Mouse (Mus musculus) heart, embryonic 15.5 days (tissue): ENCODE results near the gene Cracr2a. TPM values are rescaled to one million over a fixed set of nuclear protein-coding genes. Genes with fewer than 3 reads are reported as not detected.
A peak's percentile ranks its signal among the peaks of the same experiment; 100 is the strongest.

Source experiments
- ATAC-seq: fragments of 200-750 bp; cut with Nextera tagmentation; replicated peaks from 2 replicates; pipeline ENCODE4 v1.8.0; 2017; ENCODE audit warnings: low read depth, moderate TSS enrichment; ENCODE audit not compliant: insufficient number of reproducible peaks, insufficient read depth, low FRiP score
- H3K27ac ChIP-seq: fragments of 300-500 bp; sonication (generic); 2 replicates; pipeline ENCODE4 v1.5.1; 2015; ENCODE audit warnings: mild to moderate bottlenecking, inconsistent platforms
- H3K27me3 ChIP-seq: fragments of 300-500 bp; sonication (generic); 2 replicates; pipeline ENCODE4 v1.6.1; 2015; ENCODE audit warnings: inconsistent platforms
- H3K36me3 ChIP-seq: fragments of 300-500 bp; sonication (generic); 2 replicates; pipeline ENCODE4 v1.6.1; 2015; ENCODE audit warnings: mild to moderate bottlenecking, inconsistent platforms
- H3K4me1 ChIP-seq: fragments of 300-500 bp; sonication (generic); replicated peaks from 2 replicates; pipeline ENCODE4 v1.6.1; 2015; ENCODE audit warnings: inconsistent platforms
- H3K4me2 ChIP-seq: fragments of 300-500 bp; sonication (generic); 2 replicates; pipeline ENCODE4 v1.6.1; 2015; ENCODE audit warnings: inconsistent platforms, mild to moderate bottlenecking, moderate library complexity
- H3K4me3 ChIP-seq: fragments of 300-500 bp; sonication (generic); 2 replicates; pipeline ENCODE4 v1.5.1; 2015; ENCODE audit warnings: mild to moderate bottlenecking, inconsistent platforms
- H3K9ac ChIP-seq: fragments of 300-500 bp; sonication (generic); 2 replicates; pipeline ENCODE4 v1.6.1; 2015; ENCODE audit warnings: mild to moderate bottlenecking, inconsistent platforms
- H3K9me3 ChIP-seq: fragments of 300-500 bp; sonication (generic); replicated peaks from 2 replicates; pipeline ENCODE4 v1.6.1; 2016; ENCODE audit warnings: inconsistent platforms
- WGBS: fragments of 180-500 bp; shearing (Covaris S2); methylation state at CpG from one replicate; pipeline ENCODE4 v1.1.7; 2015; ENCODE audit warnings: mixed read lengths; 5-methylcytosine and 5-hydroxymethylcytosine counted together
- polyA plus RNA-seq: library from polyadenylated mRNA; unstranded; fragments of >200 nt; fragmentation: Nextera tagmentation; extraction: Ambion mirVana; gene quantifications from 2 replicates; pipeline ENCODE4 v1.2.1, GENCODE M21; 2015

Cracr2a gene
- polyA plus RNA-seq, 1 experiment from 2014 or later: 1.3 TPM

DNA sequence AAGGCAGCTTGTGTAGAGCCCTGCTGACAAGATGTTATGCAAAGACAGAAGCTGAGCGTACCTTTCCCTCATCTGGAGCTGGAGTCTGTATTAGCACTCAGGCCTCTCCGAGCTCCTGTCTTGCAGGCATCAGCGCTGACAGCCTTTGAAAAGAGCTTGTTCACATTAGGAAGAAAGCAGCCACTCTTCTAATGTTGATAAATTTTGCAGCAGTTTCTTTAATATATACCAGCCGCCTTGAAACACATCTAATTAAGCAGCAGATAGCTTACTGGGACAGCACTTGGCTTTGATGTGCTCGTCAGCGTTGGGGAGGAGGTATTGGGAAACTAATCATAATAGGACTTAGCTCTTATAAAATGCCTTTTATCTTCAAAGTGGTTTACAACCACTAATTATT, 38.1 kb downstream of the Cracr2a start:
- Histone ChIP-seq H3K4me2 (no peak overlapping the region), H3K27ac (no peak overlapping the region), H3K36me3 (no peaks in the 10 kb centered on the region), H3K27me3 (no peaks in the 10 kb centered on the region), H3K4me1 (no peaks in the 10 kb centered on the region), H3K9ac (no peak overlapping the region), H3K9me3 (no peaks in the 10 kb centered on the region; the same call in 1 of the 2 replicates), H3K4me3 (no peak overlapping the region)
- WGBS: 70% methylated on average over 6 of the region's 6 CpGs
- ATAC-seq: no peak

DNA sequence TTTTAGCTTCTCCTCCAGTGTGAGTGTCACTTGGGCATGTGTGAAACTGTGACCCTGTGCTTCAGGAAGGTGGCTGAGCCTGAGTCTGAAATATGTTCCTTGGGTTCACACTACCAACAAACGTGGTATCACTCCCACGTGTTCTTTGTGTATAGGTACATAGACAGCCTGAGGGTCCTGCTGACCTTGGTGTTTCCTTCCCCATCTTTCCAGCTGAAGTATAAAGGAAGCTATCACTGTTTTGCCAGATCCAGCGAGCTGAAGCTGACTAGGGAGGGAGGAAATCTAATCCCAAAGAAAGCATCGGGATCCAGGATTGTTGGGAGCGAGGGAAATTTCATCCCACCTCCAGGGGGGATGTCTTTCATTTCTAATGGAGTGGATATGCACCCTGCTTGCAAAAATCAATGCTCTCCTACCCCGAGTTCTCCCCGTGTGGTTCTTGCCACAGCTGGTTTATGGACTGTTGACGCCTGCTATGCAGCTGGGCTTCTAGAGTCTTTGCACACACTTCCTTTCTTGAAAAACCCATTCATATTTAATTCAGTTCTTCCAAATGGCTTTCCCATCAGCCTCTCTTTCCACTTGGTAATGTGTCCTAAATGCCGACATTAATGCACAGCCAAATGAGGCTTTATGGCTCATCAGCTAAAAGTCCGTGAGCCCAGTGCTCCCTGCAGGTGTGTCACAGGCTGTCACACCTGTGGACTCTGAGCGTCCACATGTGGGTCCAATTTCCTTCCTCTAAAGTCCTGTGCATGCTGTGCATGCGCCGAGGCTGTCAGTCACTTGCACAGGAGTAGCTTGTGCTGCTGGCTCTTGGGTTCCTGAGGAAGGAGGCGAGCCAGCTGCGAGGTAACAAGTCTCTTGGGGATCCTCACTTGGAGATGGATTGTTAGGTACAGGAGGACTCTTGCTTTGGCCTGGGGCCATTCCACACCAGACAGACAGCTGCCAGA, 44.2 kb downstream of the Cracr2a start:
- Histone ChIP-seq H3K9ac (no peak overlapping the region), H3K4me3 (no peak overlapping the region), H3K4me1 (no peaks in the 10 kb centered on the region), H3K36me3 (no peaks in the 10 kb centered on the region), H3K4me2 (no peak overlapping the region), H3K9me3 (no peaks in the 10 kb centered on the region; the same call in 1 of the 2 replicates), H3K27me3 (no peaks in the 10 kb centered on the region), H3K27ac (no peak overlapping the region)
- ATAC-seq: no peak
- 59% methylated on average over 15 of the region's 15 CpGs for WGBS

DNA sequence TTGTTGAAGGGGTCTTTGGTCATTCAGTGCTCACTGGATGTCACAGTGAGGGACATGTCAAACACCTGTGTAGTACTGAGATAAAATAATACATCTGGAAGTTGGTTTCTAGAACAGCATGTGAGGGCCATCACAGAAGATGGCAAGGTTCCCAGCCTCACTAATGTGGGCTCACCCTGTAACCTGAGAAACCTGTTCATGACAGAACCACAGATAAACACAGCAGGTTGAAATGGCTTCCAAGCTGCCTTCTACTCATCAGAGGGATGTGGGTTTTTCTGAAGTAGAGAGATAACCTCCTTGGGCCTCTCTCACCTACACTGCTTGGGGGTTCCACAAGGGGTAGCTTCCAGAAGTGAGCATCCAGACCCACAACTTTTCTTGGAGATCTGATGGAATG, 48.5 kb downstream of the Cracr2a start:
- Histone ChIP-seq H3K27me3 (no peaks in the 10 kb centered on the region), H3K4me1 (peaks cover 3% of the 10 kb centered on the region), H3K4me3 (no peak overlapping the region), H3K27ac (no peak overlapping the region), H3K36me3 (no peaks in the 10 kb centered on the region), H3K4me2 (no peak overlapping the region), H3K9ac (no peak overlapping the region), H3K9me3 (no peaks in the 10 kb centered on the region)
- ATAC-seq: no peak

DNA sequence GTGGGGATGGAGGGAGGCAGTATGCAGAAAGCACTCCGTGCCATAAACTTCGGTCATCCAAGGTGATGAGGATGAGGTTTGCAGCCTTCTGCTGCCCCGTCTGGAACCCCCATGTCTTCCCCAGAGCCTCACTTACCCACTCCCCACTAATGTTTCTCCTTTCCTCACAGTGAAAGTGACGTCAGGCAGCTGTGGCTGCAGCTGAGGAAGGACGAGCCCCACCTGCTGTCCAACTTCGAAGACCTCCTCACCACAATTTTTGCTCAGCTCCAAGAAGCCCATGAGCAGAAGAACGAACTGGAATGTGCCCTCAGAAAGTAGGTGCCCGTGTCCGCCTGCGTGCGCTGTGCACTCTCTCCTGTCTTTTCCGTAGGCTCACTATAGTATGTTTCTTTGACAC, 50.1 kb downstream of the Cracr2a start:
- Histone ChIP-seq H3K9me3 (no peaks in the 10 kb centered on the region), H3K36me3 (no peaks in the 10 kb centered on the region), H3K4me1 (peaks cover 3% of the 10 kb centered on the region), H3K27ac (no peak overlapping the region), H3K4me2 (no peak overlapping the region), H3K27me3 (no peaks in the 10 kb centered on the region), H3K4me3 (no peak overlapping the region), H3K9ac (no peak overlapping the region)
- ATAC-seq: no peak
- 67% methylated on average over 12 of the region's 12 CpGs for WGBS

DNA sequence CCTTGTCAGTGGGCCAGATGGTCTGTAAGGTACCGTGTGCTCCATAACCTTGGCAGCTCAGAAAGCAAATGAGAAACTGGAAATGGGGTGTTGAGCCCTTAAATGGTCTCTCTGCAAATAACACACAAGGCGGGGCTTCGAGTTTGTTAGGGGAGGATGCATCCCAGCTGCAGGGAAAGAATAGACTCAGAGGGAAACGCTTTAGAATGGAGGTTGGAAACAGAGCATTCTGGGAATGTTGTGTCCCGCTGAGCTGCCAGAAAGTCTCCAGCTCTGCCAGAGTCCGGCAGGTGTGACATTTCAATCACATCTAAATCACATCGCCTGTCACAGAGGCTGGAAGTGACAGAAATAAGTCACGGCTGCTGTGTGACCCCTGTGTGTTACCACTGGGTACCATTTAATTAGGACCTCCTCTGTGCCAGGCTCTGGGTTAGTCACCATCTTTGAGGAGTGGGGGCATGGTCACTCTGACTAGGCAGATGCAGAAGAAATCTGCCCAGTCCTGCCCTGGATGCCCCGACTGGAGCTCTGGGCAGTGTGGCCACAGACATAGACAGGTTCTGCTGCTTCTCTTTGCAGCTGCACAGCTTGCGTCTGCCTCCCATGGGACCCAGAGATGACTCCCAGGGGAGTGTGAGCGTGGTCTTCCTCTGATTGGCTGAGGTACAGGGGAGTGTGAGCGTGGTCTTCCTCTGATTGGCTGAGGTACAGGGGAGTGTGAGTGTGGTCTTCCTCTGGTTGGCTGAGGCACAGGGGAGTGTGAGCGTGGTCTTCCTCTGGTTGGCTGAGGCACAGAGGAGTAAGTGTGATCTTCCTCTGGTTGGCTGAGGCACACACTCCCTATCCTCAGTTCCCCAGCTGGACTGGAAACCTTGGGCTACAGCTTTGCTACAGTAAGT, 53.2 kb downstream of the Cracr2a start:
- no peak overlapping the region for H3K9ac ChIP-seq

DNA sequence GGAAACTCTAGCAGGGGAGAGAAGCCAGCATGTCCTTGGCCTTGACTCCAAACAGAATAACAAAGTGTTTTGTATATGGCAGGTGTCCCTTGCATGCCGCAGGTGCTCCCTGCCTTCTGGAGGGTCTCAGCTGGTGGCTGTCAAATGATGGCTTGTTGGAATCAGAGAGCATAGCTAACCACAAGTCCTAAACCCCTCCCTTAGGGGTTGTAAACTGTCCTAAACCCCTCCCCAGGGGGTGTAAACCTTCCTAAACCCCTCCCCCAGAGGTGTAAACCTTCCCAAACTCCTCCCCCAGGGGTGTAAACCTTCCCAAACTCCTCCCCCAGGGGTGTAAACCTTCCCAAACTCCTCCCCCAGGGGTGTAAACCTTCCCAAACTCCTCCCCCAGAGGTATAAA, 55.5 kb downstream of the Cracr2a start:
- no peak for ATAC-seq
- Histone ChIP-seq H3K4me1 (peaks cover 3% of the 10 kb centered on the region), H3K27me3 (no peaks in the 10 kb centered on the region), H3K36me3 (no peaks in the 10 kb centered on the region), H3K9me3 (no peaks in the 10 kb centered on the region), H3K27ac (no peak overlapping the region), H3K4me2 (no peak overlapping the region), H3K4me3 (no peak overlapping the region), H3K9ac (no peak overlapping the region)
- WGBS: 95% methylated on average over 1 of the region's 1 CpGs

More for the DNA sequence above, 53.2 kb downstream of the Cracr2a start:
- WGBS: 47% methylated on average over 13 of the region's 13 CpGs
- Histone ChIP-seq H3K9me3 (no peaks in the 10 kb centered on the region), H3K27ac (0 out of 2 replicates have a peak overlapping the region, but pooled peaks have one; percentile 28), H3K36me3 (no peaks in the 10 kb centered on the region), H3K4me3 (no peak overlapping the region), H3K4me2 (0 out of 2 replicates have a peak overlapping the region, but pooled peaks have one; percentile 7), H3K4me1 (peaks cover 3% of the 10 kb centered on the region), H3K27me3 (no peaks in the 10 kb centered on the region)
- ATAC-seq: no peak

DNA sequence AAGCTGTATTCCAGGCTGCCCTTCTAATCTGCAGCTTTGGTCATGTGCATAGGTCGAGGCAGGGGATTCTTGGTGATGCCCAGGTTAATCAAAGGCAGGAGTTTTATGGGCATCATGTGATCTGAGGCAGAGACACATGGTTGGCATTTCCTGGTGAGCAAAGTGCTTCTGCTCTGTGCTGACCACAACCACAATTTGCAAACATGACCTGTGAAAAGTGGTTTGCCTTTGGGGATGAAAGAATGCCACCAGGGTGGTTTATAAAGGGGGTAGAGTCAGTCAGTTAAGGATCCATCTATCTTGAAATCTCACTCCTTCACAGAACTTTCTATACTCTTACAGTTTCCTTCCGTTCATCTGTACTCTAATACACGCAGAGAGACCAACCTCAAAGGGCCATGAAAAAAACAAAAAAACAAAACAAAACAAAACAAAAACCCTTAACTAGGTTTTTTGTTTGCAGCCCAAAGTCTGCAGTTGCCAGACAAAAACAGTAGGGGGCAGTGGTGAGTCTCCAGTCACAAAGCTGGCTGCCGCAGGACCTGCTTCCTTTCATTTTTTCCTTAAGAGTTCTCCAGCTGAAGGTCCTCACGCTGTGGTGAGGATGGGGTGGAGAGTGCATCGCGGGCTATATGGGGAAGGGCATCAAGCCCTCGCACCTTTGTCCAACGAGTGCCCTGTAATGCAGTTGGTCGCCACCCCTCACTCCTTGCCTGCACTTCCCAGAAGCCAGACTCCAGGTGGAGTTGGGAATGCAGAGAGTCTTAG, 56.3 kb downstream of the Cracr2a start:
- Histone ChIP-seq H3K36me3 (no peaks in the 10 kb centered on the region), H3K9ac (no peak overlapping the region), H3K27me3 (no peaks in the 10 kb centered on the region), H3K4me2 (peak overlapping the region; percentile 35), H3K27ac (no peak overlapping the region), H3K4me3 (0 out of 2 replicates have a peak overlapping the region, but pooled peaks have one; percentile 7), H3K9me3 (no peaks in the 10 kb centered on the region), H3K4me1 (peaks cover 3% of the 10 kb centered on the region)
- ATAC-seq: no peak
- 33% methylated on average over 10 of the region's 10 CpGs for WGBS

DNA sequence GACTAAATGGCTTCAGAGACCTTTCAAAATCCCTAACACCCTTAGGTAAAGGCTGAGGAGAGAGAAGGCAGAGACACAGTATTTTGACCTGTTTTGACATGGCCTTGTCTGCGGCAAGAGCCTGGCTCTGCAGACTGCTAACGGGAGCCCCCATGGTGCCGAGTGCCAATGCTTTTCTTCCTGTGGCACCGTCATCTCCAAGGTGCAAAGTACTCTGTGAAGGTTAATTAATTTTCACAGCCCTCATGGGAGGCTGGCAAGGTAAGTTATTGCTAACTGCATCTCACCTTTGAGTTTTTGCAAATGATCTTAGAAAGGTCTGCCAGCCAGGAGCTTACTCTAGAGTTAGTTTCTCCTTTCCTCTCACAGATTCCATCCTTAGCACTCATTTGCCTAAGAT, 57.5 kb downstream of the Cracr2a start:
- H3K27me3 ChIP-seq: no peaks in the 10 kb centered on the region
- H3K27ac ChIP-seq: no peak overlapping the region
- WGBS: 61% methylated on average over 4 of the region's 4 CpGs

DNA sequence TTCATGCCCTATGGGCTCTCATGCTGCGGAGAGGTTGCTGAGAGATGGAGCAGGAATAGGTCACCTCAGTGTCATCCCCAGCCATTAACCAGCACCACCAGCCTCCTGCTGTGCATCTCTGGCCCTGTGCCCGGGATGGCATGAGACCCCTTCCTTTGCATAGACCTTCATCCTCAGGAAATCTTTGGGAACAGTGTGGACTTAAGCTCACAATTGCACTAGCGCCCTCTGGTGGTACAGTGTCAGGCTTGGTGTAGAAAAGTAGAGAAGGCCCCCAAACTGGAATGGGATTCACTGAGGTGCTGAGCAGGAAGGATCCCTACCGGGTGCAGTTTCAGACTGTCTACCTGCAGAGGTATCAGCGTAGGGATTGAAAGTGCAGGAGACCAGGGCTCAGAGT, 64.0 kb downstream of the Cracr2a start:
- H3K4me2 ChIP-seq: no peak overlapping the region
- no peak overlapping the region for H3K4me3 ChIP-seq
- 37% methylated on average over 5 of the region's 5 CpGs for WGBS
- H3K27me3 ChIP-seq: no peaks in the 10 kb centered on the region
- H3K9me3 ChIP-seq: no peaks in the 10 kb centered on the region
- ATAC-seq: no peak
- H3K27ac ChIP-seq: no peak overlapping the region
- H3K36me3 ChIP-seq: no peaks in the 10 kb centered on the region
- H3K4me1 ChIP-seq: peaks cover 8% of the 10 kb centered on the region
- no peak overlapping the region for H3K9ac ChIP-seq

More for the DNA sequence above, 57.5 kb downstream of the Cracr2a start:
- H3K4me2 ChIP-seq: no peak overlapping the region
- no peak for ATAC-seq
- no peak overlapping the region for H3K4me3 ChIP-seq
- H3K9me3 ChIP-seq: no peaks in the 10 kb centered on the region
- no peaks in the 10 kb centered on the region for H3K36me3 ChIP-seq
- H3K4me1 ChIP-seq: peaks cover 3% of the 10 kb centered on the region
- no peak overlapping the region for H3K9ac ChIP-seq

DNA sequence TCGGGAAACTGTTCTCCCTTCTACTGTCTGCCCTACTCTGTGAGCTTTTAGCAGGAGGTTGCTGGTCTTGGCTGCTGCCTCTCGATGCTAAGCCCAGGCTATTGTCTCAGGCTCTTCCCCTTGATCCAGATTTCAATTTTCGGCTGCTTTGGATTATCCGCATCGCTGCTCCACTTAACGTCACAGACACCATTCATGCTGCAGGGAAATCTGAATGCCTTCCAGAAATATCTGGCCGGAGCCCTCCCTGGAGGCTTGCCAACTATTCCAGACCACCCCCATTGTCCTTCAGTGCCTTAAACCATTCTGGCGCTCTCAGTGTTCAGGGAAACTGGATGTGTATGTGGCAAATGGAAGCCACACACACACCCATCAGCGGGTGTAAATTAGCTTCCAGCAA, 66.3 kb downstream of the Cracr2a start:
- peaks cover 8% of the 10 kb centered on the region for H3K4me1 ChIP-seq
- no peaks in the 10 kb centered on the region for H3K27me3 ChIP-seq
- H3K36me3 ChIP-seq: no peaks in the 10 kb centered on the region
- H3K27ac ChIP-seq: no peak overlapping the region
- H3K9me3 ChIP-seq: no peaks in the 10 kb centered on the region
- ATAC-seq: no peak
- H3K4me2 ChIP-seq: no peak overlapping the region
- H3K9ac ChIP-seq: no peak overlapping the region
- WGBS: 24% methylated on average over 9 of the region's 9 CpGs
- no peak overlapping the region for H3K4me3 ChIP-seq

DNA sequence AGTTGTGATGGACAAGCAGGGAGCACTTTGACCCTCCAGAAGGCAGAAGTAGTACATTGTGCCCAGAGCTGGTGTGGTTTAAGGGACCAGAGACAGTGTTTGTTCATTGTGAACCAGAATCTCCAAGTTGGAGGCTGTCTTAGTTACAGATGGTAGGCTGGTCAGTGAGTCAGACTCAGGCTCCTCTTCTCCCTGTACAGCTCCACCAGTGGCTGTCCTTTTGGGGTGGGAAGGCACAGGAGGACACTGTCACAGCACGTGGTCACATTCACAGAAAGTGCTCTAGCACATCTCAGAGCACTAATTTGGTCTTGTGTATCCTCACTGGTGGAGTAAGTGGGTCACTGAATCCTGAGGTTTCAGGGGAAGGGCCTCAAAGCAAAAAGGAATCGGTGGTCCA, 68.1 kb downstream of the Cracr2a start:
- no peak for ATAC-seq
- no peak overlapping the region for H3K27ac ChIP-seq
- H3K4me3 ChIP-seq: no peak overlapping the region
- H3K36me3 ChIP-seq: no peaks in the 10 kb centered on the region
- no peak overlapping the region for H3K9ac ChIP-seq
- H3K9me3 ChIP-seq: no peaks in the 10 kb centered on the region
- H3K27me3 ChIP-seq: no peaks in the 10 kb centered on the region
- H3K4me1 ChIP-seq: peaks cover 13% of the 10 kb centered on the region
- H3K4me2 ChIP-seq: no peak overlapping the region
- WGBS: 93% methylated on average over 2 of the region's 2 CpGs
